Comparison of ENCODE assay signal across 16 mouse cellular contexts in the genomic region with DNA sequence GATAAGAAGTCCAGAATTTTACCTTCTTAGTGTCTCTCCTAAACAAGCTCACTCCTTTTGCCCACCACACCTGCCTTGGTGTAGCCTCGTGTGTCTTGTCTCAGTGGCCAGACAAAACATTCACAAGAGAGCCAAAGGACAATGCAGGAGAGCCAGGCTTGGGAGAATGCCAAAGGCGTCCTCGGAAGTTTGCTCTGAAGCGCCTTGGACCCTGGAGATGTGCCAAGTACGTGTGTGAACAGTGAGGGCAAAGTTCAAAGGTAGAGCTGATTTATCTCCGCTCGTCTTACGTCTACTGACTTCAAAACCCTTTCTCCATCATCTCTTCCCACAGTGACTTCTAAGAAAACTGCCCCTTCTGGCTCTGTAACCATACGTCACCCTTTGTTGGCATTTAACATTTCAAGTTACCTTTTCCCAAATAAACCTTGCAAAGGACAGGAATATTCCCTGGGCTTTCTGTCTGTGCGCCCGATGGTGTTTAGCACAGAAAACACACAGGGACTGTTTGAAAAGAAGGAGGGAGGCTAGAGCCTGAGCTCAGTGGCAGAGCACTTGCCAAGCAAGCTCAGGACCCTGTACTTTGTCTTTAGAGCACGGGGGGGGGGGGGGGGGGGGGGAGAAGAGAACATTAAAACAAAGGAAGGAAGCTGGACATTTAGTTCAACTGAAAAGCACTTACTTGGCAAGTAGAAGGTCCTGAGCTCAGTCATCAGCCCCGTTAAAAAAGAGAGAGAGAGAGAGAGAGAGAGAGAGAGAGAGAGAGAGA. TPM values are rescaled to one million over a fixed set of nuclear protein-coding genes. Genes with fewer than 3 reads are reported as not detected.
DNase-seq lines count a peak whose midpoint lies in the region; ATAC-seq lines count a peak whose summit lies in the region.
"Had no signal": no experiment of that assay in that cellular context is flagged by ENCODE, and none has a peak within 500 bp of the region (broad histone marks: within the 10 kb centered on the region; RNA-seq: fewer than 3 reads in every experiment).

No protein-coding gene starts in this region.

- no peaks in the 10 kb centered on the region for H3K36me3 ChIP-seq in heart, embryonic 15.5 days
- H3K36me3 ChIP-seq in heart, embryonic 10.5 days, result no peaks in the 10 kb centered on the region
- H3K36me3 ChIP-seq: neural tube, embryonic 13.5 days had no signal

- H3K9me3 ChIP-seq in heart, embryonic 15.5 days (replicated peaks), result no peaks in the 10 kb centered on the region
- no peaks in the 10 kb centered on the region for H3K9me3 ChIP-seq in heart, embryonic 10.5 days
- H3K9me3 ChIP-seq: neural tube, embryonic 13.5 days had no signal

- 0 out of 2 replicates have a peak overlapping the region, but pooled peaks have one; percentile 8 for H3K27ac ChIP-seq in heart, embryonic 15.5 days
- H3K27ac ChIP-seq in heart, embryonic 10.5 days, result no peak overlapping the region
- H3K27ac ChIP-seq: left cerebral cortex, adult 2 months; liver, embryonic 14.5 days; neural tube, embryonic 13.5 days had no signal

- H3K4me1 ChIP-seq in heart, embryonic 15.5 days (replicated peaks), result peaks cover 19% of the 10 kb centered on the region
- peaks cover 20% of the 10 kb centered on the region for H3K4me1 ChIP-seq in heart, embryonic 10.5 days
- H3K4me1 ChIP-seq: neural tube, embryonic 13.5 days had no signal

- no peaks in the 10 kb centered on the region for H3K27me3 ChIP-seq in heart, embryonic 15.5 days
- H3K27me3 ChIP-seq in heart, embryonic 10.5 days (ENCODE audit: insufficient read depth, poor library complexity, severe bottlenecking), result no peaks in the 10 kb centered on the region
- H3K27me3 ChIP-seq: neural tube, embryonic 13.5 days had no signal

- ATAC-seq in heart, embryonic 15.5 days (replicated peaks; ENCODE audit: insufficient number of reproducible peaks, insufficient read depth, low FRiP score, low read depth), result 0 out of 2 replicates have a peak, but pooled peaks have one; percentile 32
- ATAC-seq: forebrain, postnatal 0 days; hindbrain, embryonic 16.5 days; Patski had no signal

- H3K9ac ChIP-seq in heart, embryonic 15.5 days, result no peak overlapping the region
- H3K9ac ChIP-seq: forebrain, postnatal 0 days; liver, embryonic 14.5 days; neural tube, embryonic 13.5 days had no signal

- peak overlapping the region; percentile 29 for H3K4me2 ChIP-seq in heart, embryonic 15.5 days
- H3K4me2 ChIP-seq: neural tube, embryonic 13.5 days had no signal

- H3K4me3 ChIP-seq in heart, embryonic 15.5 days, result no peak overlapping the region
- H3K4me3 ChIP-seq in heart, embryonic 10.5 days, result no peak overlapping the region
- H3K4me3 ChIP-seq: left cerebral cortex, adult 2 months; neural tube, embryonic 13.5 days had no signal

- WGBS in heart, embryonic 15.5 days, result 21% methylated on average over 13 of the region's 13 CpGs
- WGBS in heart, embryonic 10.5 days, result 53% methylated on average over 12 of the region's 13 CpGs

- DNase-seq in heart, embryonic 10.5 days (ENCODE audit: low spot score), result no peak
- DNase-seq in retina, postnatal 1 day, result peak; percentile 35
- no peak for DNase-seq in retina, embryonic 14.5 days (ENCODE audit: low spot score)
- DNase-seq in kidney, postnatal 14 days, result peak; percentile 77
- DNase-seq in yolk sac, embryonic 10.5 days (ENCODE audit: low spot score), result peak; percentile 53
- no peak for DNase-seq in thymus, postnatal 14 days
- no peak for DNase-seq in layer of hippocampus, adult 8-10 months (ENCODE audit: low spot score in 2 of 2)
- DNase-seq: forebrain, postnatal 0 days; midbrain, embryonic 14.5 days; thymus, postnatal 25 days had no signal

RNA-seq across cellular contexts. Expression of gene Fgl2, which starts 19.4 kb away (rescaled TPM):
- polyA plus RNA-seq in heart, embryonic 15.5 days (2015; fragmentation: Nextera tagmentation; extraction: Ambion mirVana), result 30.4 and 35.5 TPM in 2 replicates
- 14.0 and 26.0 TPM in 2 replicates for polyA plus RNA-seq in heart, embryonic 10.5 days (2016; fragmentation: Nextera tagmentation; extraction: Ambion mirVana)
- 1 to 10 TPM; 2.2 to 5.3 (median 3.4) TPM for total RNA-seq in layer of hippocampus, adult 8-10 months (2022)
- polyA plus RNA-seq: Patski had no signal

RNA-seq across cellular contexts. Expression of gene Ccdc146, which starts 32.7 kb away (rescaled TPM):
- 1.8 and 3.0 TPM in 2 replicates for polyA plus RNA-seq in heart, embryonic 15.5 days (2015; fragmentation: Nextera tagmentation; extraction: Ambion mirVana)
- 1.3 and 2.2 TPM in 2 replicates for polyA plus RNA-seq in heart, embryonic 10.5 days (2016; fragmentation: Nextera tagmentation; extraction: Ambion mirVana)
- 1 to 10 TPM in 2 of 4 experiments, under 1 TPM in 2; 0.43 to 1.7 (median 0.81) TPM for total RNA-seq in layer of hippocampus, adult 8-10 months (2022)

RNA-seq across cellular contexts. Expression of gene Fam185a, which starts 33.0 kb away (rescaled TPM):
- 8.4 and 8.5 TPM in 2 replicates for polyA plus RNA-seq in heart, embryonic 15.5 days (2015; fragmentation: Nextera tagmentation; extraction: Ambion mirVana)
- polyA plus RNA-seq in heart, embryonic 10.5 days (2016; fragmentation: Nextera tagmentation; extraction: Ambion mirVana), result 8.6 and 10.3 TPM in 2 replicates
- 10 to 100 TPM; 12.3 to 14.9 (median 14.8) TPM for total RNA-seq in layer of hippocampus, adult 8-10 months (2022)

Comparison
In these comparisons a context has a peak if more than half of its experiments do, and no peak if none do; other contexts are left out.
1. DNase-seq: peak in retina, postnatal 1 day (single experiment), kidney, postnatal 14 days (single experiment) and yolk sac, embryonic 10.5 days (single experiment); none in heart, embryonic 10.5 days (single experiment), retina, embryonic 14.5 days (single experiment), thymus, postnatal 14 days (single experiment) and layer of hippocampus, adult 8-10 months (0 of 2).